Mouse (Mus musculus): ENCODE results near the gene Gm7544. TPM values are rescaled to one million over a fixed set of nuclear protein-coding genes. Genes with fewer than 3 reads are reported as not detected.
"Not testable (repeated sequence)": the region's sequence is repeated elsewhere in the genome, so short reads cannot be mapped to it uniquely, and the experiment has no call there.

The Gm7544 gene
- not detected in 2 replicates for polyA plus RNA-seq (2012; ENCODE audit: insufficient read depth, insufficient read length, missing spikeins)

DNA sequence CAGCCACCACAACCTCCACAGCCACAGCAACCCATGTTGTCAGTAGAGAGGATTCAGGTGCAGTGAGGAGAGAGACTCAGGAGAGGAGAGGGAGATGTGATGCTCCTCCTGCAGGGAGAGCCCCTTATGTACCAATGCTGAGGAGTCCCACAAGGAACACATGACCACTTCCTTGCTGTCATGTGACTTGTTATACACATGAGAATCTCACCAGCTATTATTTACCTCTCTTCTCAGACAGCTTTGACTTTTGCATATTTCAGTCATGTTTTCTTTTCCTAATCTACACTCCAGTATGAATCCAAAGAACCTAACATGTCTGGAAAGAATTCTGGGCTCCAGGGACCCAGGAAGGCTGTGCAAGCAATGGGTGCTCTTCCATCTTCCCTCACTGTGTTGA, at the start of gene Gm7544:
Gene Gm7544, minus strand, starts transcription at position 101 of the 400 bp plus-strand sequence.
- H3K27ac ChIP-seq (ENCODE audit: insufficient read depth, low read depth, low read length); H3K4me3 ChIP-seq (ENCODE audit: insufficient read depth, low read length); H3K4me1 ChIP-seq (ENCODE audit: control insufficient read depth, insufficient read depth, low read length): not testable (repeated sequence)

DNA sequence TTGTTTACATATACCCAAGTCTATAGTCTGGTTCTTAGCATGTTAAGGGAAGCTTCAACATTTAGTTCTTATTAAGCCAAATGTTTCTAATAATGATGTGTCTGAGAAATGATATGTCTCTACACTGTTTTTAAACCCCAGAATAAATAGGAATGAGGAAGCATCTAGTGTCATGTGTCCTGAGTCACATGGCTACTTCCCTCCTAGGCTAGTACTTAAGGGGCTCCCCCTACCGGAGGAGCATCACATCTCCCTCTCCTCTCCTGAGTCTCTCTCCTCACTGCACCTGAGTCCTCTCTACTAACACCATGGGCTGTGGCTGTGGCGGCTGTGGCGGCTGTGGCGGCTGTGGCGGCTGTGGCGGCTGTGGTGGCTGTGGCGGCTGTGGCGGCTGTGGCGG, 44.5 kb upstream of the Gm7544 start, which contains the start of gene Gm47959:
Gene Gm47959, plus strand, starts transcription at position 243 of the 400 bp plus-strand sequence.
- H3K4me1 ChIP-seq (ENCODE audit: control insufficient read depth, insufficient read depth, low read length); H3K4me3 ChIP-seq (ENCODE audit: insufficient read depth, low read length); H3K27ac ChIP-seq (ENCODE audit: insufficient read depth, low read depth, low read length): not testable (repeated sequence)

DNA sequence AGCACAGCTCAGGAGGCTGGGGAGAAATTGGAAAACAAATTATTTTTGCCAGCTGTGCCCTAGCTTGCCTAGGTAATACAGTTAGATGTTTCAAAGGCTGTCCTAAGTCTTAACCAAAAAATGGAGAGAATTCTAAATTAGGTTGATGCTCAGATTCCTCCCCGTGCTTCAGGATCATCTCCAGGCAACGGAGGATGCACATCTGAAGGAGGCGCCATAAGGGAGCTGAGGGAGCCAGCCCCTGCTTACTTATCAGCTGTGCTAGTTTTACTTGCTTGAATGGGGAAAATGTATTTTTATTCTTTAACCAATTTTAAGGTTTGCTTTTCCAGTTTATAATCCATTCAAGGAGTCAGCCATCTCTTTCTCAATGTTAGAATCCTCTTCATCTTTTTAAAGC, 38.1 kb upstream of the Gm7544 start:
- no peak overlapping the region for H3K4me3 ChIP-seq (ENCODE audit: insufficient read depth, low read length)
- TF ChIP-seq POLR2A (IDR thresholded peaks at IDR 0.05; ENCODE audit: borderline replicate concordance, low read depth, low read length) (no peak), CTCF (IDR thresholded peaks at IDR 0.05; ENCODE audit: low read depth, low read length) (no peak)
- no peaks in the 10 kb centered on the region for H3K4me1 ChIP-seq (ENCODE audit: control insufficient read depth, insufficient read depth, low read length)
- no peak overlapping the region for H3K27ac ChIP-seq (ENCODE audit: insufficient read depth, low read depth, low read length)

DNA sequence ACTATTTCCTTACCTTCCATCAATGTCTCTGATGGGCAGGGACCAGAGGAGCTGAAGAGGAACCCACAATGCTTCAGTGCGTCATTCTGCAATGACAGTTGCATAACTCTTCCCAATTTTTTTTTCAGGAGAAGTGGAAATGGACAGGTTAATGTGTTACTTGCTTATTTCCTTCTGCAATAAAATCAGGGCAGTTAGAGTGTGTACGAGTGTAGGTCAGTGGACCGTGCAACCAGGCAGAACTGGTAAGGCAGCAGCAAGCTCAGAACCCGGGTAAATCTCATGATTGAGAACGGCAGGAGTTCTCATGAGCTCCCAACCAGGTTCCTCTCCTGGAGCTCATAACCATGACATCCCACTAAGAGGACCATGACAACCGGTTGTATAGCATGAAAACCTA, 36.3 kb upstream of the Gm7544 start:
- H3K27ac ChIP-seq (ENCODE audit: insufficient read depth, low read depth, low read length) = no peak overlapping the region
- no peaks in the 10 kb centered on the region for H3K4me1 ChIP-seq (ENCODE audit: control insufficient read depth, insufficient read depth, low read length)
- H3K4me3 ChIP-seq (ENCODE audit: insufficient read depth, low read length) = no peak overlapping the region
- TF ChIP-seq CTCF (IDR thresholded peaks at IDR 0.05; ENCODE audit: low read depth, low read length) (no peak), POLR2A (IDR thresholded peaks at IDR 0.05; ENCODE audit: borderline replicate concordance, low read depth, low read length) (no peak)

DNA sequence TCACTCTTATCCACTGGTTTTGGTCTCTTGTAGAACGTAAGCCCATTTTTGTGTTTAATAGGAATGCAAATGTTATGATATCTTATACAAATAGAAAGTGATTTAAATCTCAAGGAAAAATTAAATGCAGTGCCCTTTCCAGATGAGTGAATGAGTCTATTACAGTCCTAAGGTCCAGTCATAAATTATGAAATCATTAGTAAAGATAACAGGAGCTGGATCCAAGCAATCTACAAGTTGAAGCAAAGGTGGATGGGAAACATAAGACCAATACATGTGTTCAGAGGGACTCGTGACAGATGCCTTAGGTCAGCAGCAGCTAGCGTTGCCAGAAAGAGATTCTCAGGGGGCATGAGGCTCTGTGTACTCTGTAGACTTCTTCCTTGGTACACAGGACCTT, 35.8 kb upstream of the Gm7544 start:
- H3K4me1 ChIP-seq (ENCODE audit: control insufficient read depth, insufficient read depth, low read length) = no peaks in the 10 kb centered on the region
- TF ChIP-seq CTCF (IDR thresholded peaks at IDR 0.05; ENCODE audit: low read depth, low read length) = no peak
- no peak for TF ChIP-seq POLR2A (IDR thresholded peaks at IDR 0.05; ENCODE audit: borderline replicate concordance, low read depth, low read length)
- no peak overlapping the region for H3K4me3 ChIP-seq (ENCODE audit: insufficient read depth, low read length)
- no peak overlapping the region for H3K27ac ChIP-seq (ENCODE audit: insufficient read depth, low read depth, low read length)

DNA sequence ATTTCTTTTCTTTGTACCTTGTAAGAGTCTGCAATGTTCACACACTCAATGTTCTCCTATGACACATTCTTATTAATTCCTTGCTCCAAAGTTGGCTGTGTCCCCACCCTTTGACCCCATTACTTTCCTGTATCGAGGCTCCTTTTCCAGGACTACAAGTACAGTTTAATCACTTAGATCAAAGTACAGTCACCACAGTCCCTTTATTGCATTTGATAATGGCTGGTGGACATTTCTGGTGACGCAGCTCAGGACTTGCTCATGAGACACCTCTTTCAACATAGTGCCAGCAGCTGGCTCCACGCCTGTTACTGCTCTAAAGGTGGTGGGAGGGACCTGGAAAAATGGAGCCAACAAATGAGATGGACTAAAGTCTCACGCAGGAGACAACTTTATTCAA, 35.2 kb upstream of the Gm7544 start:
- TF ChIP-seq POLR2A (IDR thresholded peaks at IDR 0.05; ENCODE audit: borderline replicate concordance, low read depth, low read length) (no peak), CTCF (IDR thresholded peaks at IDR 0.05; ENCODE audit: low read depth, low read length) (no peak)
- Histone ChIP-seq H3K4me3 (ENCODE audit: insufficient read depth, low read length) (no peak overlapping the region), H3K4me1 (ENCODE audit: control insufficient read depth, insufficient read depth, low read length) (no peaks in the 10 kb centered on the region), H3K27ac (ENCODE audit: insufficient read depth, low read depth, low read length) (no peak overlapping the region)

DNA sequence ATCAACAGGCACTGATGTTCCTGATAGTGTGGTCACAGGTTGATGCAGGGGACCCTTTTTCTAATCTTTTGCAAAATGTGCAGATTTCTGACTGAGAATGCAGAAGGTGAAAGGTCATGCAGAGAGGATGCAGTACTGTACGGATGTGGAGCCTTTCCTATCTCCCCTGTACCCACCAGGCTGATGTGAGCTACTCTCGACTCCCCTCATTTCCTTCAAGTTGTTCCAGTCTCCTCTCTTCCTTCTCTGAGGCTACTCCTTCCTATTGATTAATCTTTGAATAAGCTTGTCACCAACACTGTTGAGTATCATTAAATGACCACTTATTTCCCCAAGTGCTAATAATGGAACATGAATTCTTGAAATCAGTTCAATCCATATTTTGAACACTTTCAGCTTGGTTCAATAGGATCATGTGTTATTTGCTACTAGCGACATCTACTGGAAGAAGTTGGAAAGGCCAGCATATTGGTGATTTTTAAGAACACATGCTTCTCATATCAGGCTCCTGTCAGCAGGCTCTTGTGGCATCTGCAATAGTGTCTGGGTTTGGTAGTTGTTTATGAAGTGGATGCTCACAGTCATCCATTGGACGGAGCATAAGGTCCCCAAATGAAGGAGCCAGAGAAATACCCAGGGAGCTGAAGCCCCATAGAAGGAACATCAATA, 31.9 kb upstream of the Gm7544 start:
- Histone ChIP-seq H3K4me3 (ENCODE audit: insufficient read depth, low read length) (no peak overlapping the region), H3K4me1 (ENCODE audit: control insufficient read depth, insufficient read depth, low read length) (no peaks in the 10 kb centered on the region), H3K27ac (ENCODE audit: insufficient read depth, low read depth, low read length) (no peak overlapping the region)
- no peak for TF ChIP-seq POLR2A (IDR thresholded peaks at IDR 0.05; ENCODE audit: borderline replicate concordance, low read depth, low read length)
- TF ChIP-seq CTCF (IDR thresholded peaks at IDR 0.05; ENCODE audit: low read depth, low read length) = no peak

DNA sequence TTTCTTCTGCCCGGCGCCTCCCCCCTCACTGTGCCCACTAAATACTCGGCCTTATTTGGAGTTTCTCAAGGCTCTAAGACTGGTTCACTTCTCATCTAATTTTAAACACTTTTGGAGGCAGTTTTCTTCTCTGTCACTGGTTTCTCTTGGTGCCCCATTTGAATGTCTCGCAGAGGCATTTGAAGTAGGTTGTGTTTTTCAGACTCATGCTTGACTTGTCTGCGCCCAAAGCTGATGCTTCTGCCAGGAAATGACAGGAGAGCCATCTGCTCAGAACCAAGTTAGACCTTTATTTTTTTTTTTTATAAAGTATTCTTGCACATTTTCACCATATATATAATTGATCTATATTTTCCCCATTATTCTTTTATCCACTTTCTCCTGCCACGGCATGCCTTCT, 30.9 kb upstream of the Gm7544 start:
- Histone ChIP-seq H3K4me1 (ENCODE audit: control insufficient read depth, insufficient read depth, low read length) (no peaks in the 10 kb centered on the region), H3K27ac (ENCODE audit: insufficient read depth, low read depth, low read length) (no peak overlapping the region), H3K4me3 (ENCODE audit: insufficient read depth, low read length) (no peak overlapping the region)
- TF ChIP-seq POLR2A (IDR thresholded peaks at IDR 0.05; ENCODE audit: borderline replicate concordance, low read depth, low read length) = no peak
- no peak for TF ChIP-seq CTCF (IDR thresholded peaks at IDR 0.05; ENCODE audit: low read depth, low read length)

DNA sequence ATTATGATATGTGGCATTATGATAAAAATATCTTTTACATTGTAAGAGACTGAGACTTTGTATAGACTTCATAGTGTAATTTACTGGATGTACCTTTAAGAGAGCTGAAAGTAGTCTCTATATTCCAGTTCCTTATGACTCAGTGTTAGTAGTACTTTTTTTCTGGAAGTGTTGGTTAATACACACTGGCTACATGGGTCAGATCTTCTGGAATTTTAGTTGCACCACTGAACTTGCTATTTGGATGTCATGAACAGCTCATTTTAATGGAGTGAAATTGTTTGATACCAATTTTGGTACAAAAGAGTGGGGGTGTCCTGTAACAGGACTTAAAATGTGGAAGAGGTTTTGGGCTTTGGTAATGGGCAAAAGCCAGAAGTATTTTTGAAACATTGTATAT, 22.0 kb upstream of the Gm7544 start:
- Histone ChIP-seq H3K4me3 (ENCODE audit: insufficient read depth, low read length) (no peak overlapping the region), H3K27ac (ENCODE audit: insufficient read depth, low read depth, low read length) (no peak overlapping the region), H3K4me1 (ENCODE audit: control insufficient read depth, insufficient read depth, low read length) (peaks cover 5% of the 10 kb centered on the region)
- TF ChIP-seq CTCF (IDR thresholded peaks at IDR 0.05; ENCODE audit: low read depth, low read length) (no peak), POLR2A (IDR thresholded peaks at IDR 0.05; ENCODE audit: borderline replicate concordance, low read depth, low read length) (no peak)

DNA sequence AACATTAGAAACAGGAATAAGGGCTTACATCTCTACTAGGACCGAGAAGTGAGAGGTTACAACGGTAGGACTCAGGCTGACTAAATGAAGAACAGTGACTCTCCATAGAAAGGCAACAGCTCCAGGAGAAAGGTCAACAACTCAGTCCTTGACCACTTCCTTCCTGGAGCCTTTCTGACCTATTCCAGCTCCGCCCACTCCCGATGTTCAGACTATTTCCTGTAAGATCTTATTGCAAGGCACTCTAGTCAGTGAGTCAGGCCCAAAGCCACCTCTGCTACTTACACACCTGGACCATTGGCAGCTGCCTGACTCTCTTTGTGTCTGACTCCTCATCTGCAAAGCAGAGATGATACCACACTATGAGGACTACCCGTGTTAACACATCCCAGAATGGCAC, 19.9 kb upstream of the Gm7544 start:
- Histone ChIP-seq H3K4me3 (ENCODE audit: insufficient read depth, low read length) (no peak overlapping the region), H3K27ac (ENCODE audit: insufficient read depth, low read depth, low read length) (no peak overlapping the region), H3K4me1 (ENCODE audit: control insufficient read depth, insufficient read depth, low read length) (peaks cover 5% of the 10 kb centered on the region)
- TF ChIP-seq CTCF (IDR thresholded peaks at IDR 0.05; ENCODE audit: low read depth, low read length) (no peak), POLR2A (IDR thresholded peaks at IDR 0.05; ENCODE audit: borderline replicate concordance, low read depth, low read length) (no peak)

DNA sequence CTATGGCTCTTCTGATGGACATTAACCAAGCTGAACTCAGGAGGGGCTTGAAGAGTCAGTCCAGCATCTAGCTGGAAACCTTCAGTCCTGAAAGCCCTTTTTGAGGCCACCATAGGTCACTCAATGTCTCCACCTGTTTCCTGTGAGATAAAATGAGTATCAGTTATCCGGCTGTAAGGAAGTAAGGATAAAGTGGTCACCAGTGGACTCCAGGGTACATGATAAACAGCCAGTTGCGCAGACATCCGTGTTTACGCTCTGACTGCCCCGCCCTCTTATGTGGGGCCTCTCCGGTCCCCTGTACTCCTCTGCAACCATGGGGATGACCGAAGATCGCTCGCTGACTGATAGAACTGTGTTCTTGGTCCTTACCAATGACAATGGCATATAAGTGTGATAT, 18.5 kb upstream of the Gm7544 start:
- Histone ChIP-seq H3K27ac (ENCODE audit: insufficient read depth, low read depth, low read length) (no peak overlapping the region), H3K4me1 (ENCODE audit: control insufficient read depth, insufficient read depth, low read length) (peaks cover 5% of the 10 kb centered on the region), H3K4me3 (ENCODE audit: insufficient read depth, low read length) (no peak overlapping the region)
- TF ChIP-seq CTCF (IDR thresholded peaks at IDR 0.05; ENCODE audit: low read depth, low read length) (no peak), POLR2A (IDR thresholded peaks at IDR 0.05; ENCODE audit: borderline replicate concordance, low read depth, low read length) (no peak)

Data from bone marrow macrophage, adult 2 months (primary cell).